Mouse (Mus musculus): ENCODE results near the gene Spin2e.
"Not testable (repeated sequence)": the region's sequence is repeated elsewhere in the genome, so short reads cannot be mapped to it uniquely, and the experiment has no call there.

The Spin2e gene

GRCm38 (mm10) chrX:31618820-31619219 is at the start of gene Spin2e:
Gene Spin2e, minus strand, starts transcription at chrX:31618920.
- not testable (repeated sequence) for DNase-seq (ENCODE audit: low read depth, low spot score)

- DNase-seq (ENCODE audit: low read depth, low spot score), result not testable (repeated sequence)
Observed at GRCm38 (mm10) chrX:31574183-31574582, 44.5 kb downstream of the Spin2e start, which contains the start of gene Gm21883. Gene Gm21883, minus strand, starts transcription at chrX:31574283.
